Mouse (Mus musculus) bone marrow macrophage, adult 2 months (primary cell): ENCODE measurements around the gene Hs1bp3. TPM values are rescaled to one million over a fixed set of nuclear protein-coding genes. Genes with fewer than 3 reads are reported as not detected.

ENCODE experiments used
- H3K27ac ChIP-seq: 2 replicates; pipeline ENCODE4 v1.5.1; 2012; ENCODE audit warnings: low read depth, low read length; ENCODE audit not compliant: insufficient read depth
- H3K4me1 ChIP-seq: 2 replicates; pipeline ENCODE4 v1.6.1; 2012; ENCODE audit warnings: low read length; ENCODE audit not compliant: control insufficient read depth, insufficient read depth
- H3K4me3 ChIP-seq: 2 replicates; pipeline ENCODE4 v1.5.1; 2012; ENCODE audit warnings: mild to moderate bottlenecking, low read length, moderate library complexity; ENCODE audit not compliant: insufficient read depth
- CTCF ChIP-seq: IDR thresholded peaks from 2 replicates; pipeline ENCODE4 v1.5.1; 2012; ENCODE audit warnings: low read depth, mild to moderate bottlenecking, low read length, moderate library complexity
- POLR2A ChIP-seq: IDR thresholded peaks from 2 replicates; pipeline ENCODE4 v1.6.1; 2012; ENCODE audit warnings: mild to moderate bottlenecking, low read depth, low read length, borderline replicate concordance
- polyA plus RNA-seq: library from polyadenylated mRNA; stranded (reverse); fragments of >200 nt; gene quantifications from 2 replicates; pipeline ENCODE4 v1.2.4, GENCODE M21; 2012; ENCODE audit not compliant: missing spikeins, insufficient read depth, insufficient read length

Hs1bp3 gene
- polyA plus RNA-seq, 1 experiment, result 33.4 TPM

GRCm38 (mm10) chr12:8372511-8373180, 59.4 kb downstream of the Hs1bp3 start:
- H3K4me3 ChIP-seq, result no peak overlapping the region
- no peak overlapping the region for H3K27ac ChIP-seq
- TF ChIP-seq POLR2A, result no peak
- H3K4me1 ChIP-seq, result peaks cover 16% of the 10 kb centered on the region

GRCm38 (mm10) chr12:8373741-8374140, 60.5 kb downstream of the Hs1bp3 start:
- Histone ChIP-seq H3K4me1 (peaks cover 16% of the 10 kb centered on the region), H3K4me3 (no peak overlapping the region), H3K27ac (no peak overlapping the region)
- TF ChIP-seq CTCF (no peak), POLR2A (no peak)

- Histone ChIP-seq H3K27ac (no peak overlapping the region), H3K4me1 (peaks cover 10% of the 10 kb centered on the region), H3K4me3 (no peak overlapping the region)
- no peak for TF ChIP-seq POLR2A
- TF ChIP-seq CTCF, result no peak
Measured at GRCm38 (mm10) chr12:8377169-8377568, 63.9 kb downstream of the Hs1bp3 start.

DNA sequence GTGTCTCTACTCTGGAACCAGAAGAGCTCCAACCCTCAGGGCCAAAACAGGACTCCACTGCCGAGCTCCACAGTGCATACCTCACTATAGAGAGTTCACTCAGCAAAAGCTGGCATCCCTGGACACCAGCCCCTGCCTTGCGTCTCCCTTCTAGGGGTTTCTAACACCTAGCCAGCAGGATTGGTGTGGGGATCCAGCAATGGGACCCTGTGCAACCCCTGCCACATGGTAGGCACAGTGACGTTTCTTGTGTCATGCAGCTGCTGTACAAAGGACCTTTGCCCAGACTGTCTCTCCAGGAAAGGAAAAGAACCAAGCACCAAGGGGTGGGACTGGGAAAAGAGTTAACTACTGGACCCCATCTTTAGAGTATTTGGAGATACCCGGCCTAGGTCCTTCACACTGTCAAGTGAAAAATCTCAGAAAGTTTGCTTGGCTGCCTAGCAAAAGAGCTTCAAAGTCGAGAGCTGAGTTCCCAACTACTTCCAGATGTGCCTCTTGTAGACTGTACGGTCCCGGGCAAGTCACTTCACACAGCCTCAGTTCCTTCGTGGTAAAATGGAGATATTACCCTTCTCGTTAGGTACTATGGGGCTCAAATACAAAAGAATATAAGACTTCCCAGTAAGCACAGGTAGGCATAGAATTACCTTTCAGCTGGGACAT, 64.9 kb downstream of the Hs1bp3 start:
- Histone ChIP-seq H3K4me1 (0 out of 2 replicates have a peak, but pooled peaks cover 5% of the 10 kb centered on the region), H3K27ac (no peak overlapping the region), H3K4me3 (no peak overlapping the region)
- TF ChIP-seq CTCF (no peak), POLR2A (no peak)

- no peak overlapping the region for H3K4me3 ChIP-seq
- no peak overlapping the region for H3K27ac ChIP-seq
- TF ChIP-seq POLR2A (no peak), CTCF (no peak)
Measured at GRCm38 (mm10) chr12:8379795-8380521, 66.7 kb downstream of the Hs1bp3 start.

GRCm38 (mm10) chr12:8380944-8381343, 67.7 kb downstream of the Hs1bp3 start:
- TF ChIP-seq CTCF (no peak), POLR2A (no peak)
- no peak overlapping the region for H3K4me3 ChIP-seq
- H3K27ac ChIP-seq, result no peak overlapping the region
- H3K4me1 ChIP-seq, result peaks cover 16% of the 10 kb centered on the region

More at GRCm38 (mm10) chr12:8379795-8380521, 66.7 kb downstream of the Hs1bp3 start:
- H3K4me1 ChIP-seq, result peaks cover 12% of the 10 kb centered on the region

GRCm38 (mm10) chr12:8381940-8382339, 68.7 kb downstream of the Hs1bp3 start:
- Histone ChIP-seq H3K4me1 (peaks cover 23% of the 10 kb centered on the region), H3K27ac (no peak overlapping the region), H3K4me3 (no peak overlapping the region)
- TF ChIP-seq CTCF (no peak), POLR2A (no peak)

DNA sequence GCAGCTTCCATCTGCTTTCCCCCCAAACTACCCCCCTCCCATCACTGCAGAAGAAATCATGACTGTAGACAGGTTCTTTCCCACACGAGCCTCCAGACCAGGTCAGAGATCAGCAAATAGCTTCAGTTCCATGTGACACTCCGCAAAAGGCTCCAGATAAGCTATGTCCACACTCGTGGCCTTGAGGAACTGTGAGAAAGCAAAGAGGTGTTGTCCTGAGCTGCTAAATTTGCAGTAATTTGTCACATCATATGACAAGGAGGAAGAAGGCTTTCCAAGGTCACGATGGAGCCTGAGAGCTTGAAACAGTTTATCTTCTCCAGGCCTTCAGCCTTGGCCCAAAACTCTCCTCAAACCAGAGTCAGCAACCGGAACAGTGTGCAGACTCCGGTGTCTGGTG, 70.6 kb downstream of the Hs1bp3 start:
- no peak overlapping the region for H3K4me3 ChIP-seq
- no peak for TF ChIP-seq POLR2A
- TF ChIP-seq CTCF, result no peak
- H3K27ac ChIP-seq, result no peak overlapping the region
- peaks cover 28% of the 10 kb centered on the region for H3K4me1 ChIP-seq

GRCm38 (mm10) chr12:8386451-8387011, 73.3 kb downstream of the Hs1bp3 start:
- Histone ChIP-seq H3K27ac (no peak overlapping the region), H3K4me3 (no peak overlapping the region), H3K4me1 (peaks cover 36% of the 10 kb centered on the region)
- TF ChIP-seq POLR2A (no peak), CTCF (no peak)

GRCm38 (mm10) chr12:8387281-8387680, 74.0 kb downstream of the Hs1bp3 start:
- H3K27ac ChIP-seq, result no peak overlapping the region
- H3K4me1 ChIP-seq, result peaks cover 36% of the 10 kb centered on the region
- no peak for TF ChIP-seq POLR2A
- no peak overlapping the region for H3K4me3 ChIP-seq
